Mouse (Mus musculus) neural tube, embryonic 11.5 days (tissue): ENCODE results near the gene Pik3r6. TPM values are rescaled to one million over a fixed set of nuclear protein-coding genes. Genes with fewer than 3 reads are reported as not detected.

Experiments used
- ATAC-seq: fragments of 200-750 bp; cut with Nextera tagmentation; 2 replicates; pipeline ENCODE4 v1.8.0; 2017; ENCODE audit warnings: moderate number of reproducible peaks, mild to moderate bottlenecking, moderate TSS enrichment, moderate library complexity; ENCODE audit not compliant: insufficient read depth, low FRiP score, low TSS enrichment
- DNase-seq: peaks from one replicate; pipeline ENCODE4 v3.0.0-alpha.2; 2015; ENCODE audit warnings: low spot score
- H3K27ac ChIP-seq: fragments of 300-500 bp; sonication (generic); 2 replicates; pipeline ENCODE4 v1.5.1; 2014; ENCODE audit warnings: low read depth, mild to moderate bottlenecking, low read length
- H3K27me3 ChIP-seq: fragments of 300-500 bp; sonication (generic); 2 replicates; pipeline ENCODE4 v1.6.1; 2014; ENCODE audit warnings: mild to moderate bottlenecking, low read length, mixed read lengths; ENCODE audit not compliant: control insufficient read depth, insufficient read depth
- H3K36me3 ChIP-seq: fragments of 300-500 bp; sonication (generic); 2 replicates; pipeline ENCODE4 v1.6.1; 2014; ENCODE audit warnings: mild to moderate bottlenecking, low read length, moderate library complexity, mixed read lengths; ENCODE audit not compliant: control insufficient read depth, insufficient read depth
- H3K4me1 ChIP-seq: fragments of 300-500 bp; sonication (generic); 2 replicates; pipeline ENCODE4 v1.6.1; 2014; ENCODE audit warnings: low read length, mixed read lengths; ENCODE audit not compliant: control insufficient read depth, insufficient read depth
- H3K4me2 ChIP-seq: fragments of 300-500 bp; sonication (generic); 2 replicates; pipeline ENCODE4 v1.6.1; 2014; ENCODE audit warnings: low read depth, mild to moderate bottlenecking, moderate library complexity
- H3K4me3 ChIP-seq: fragments of 300-500 bp; sonication (generic); 2 replicates; pipeline ENCODE4 v1.5.1; 2014; ENCODE audit warnings: low read depth, low read length
- H3K9ac ChIP-seq: fragments of 300-500 bp; sonication (generic); 2 replicates; pipeline ENCODE4 v1.6.1; 2014; ENCODE audit warnings: mild to moderate bottlenecking, low read length
- H3K9me3 ChIP-seq: fragments of 300-500 bp; sonication (generic); 2 replicates; pipeline ENCODE4 v1.6.1; 2016; ENCODE audit warnings: low read length; ENCODE audit not compliant: control insufficient read depth
- WGBS: fragments of 180-500 bp; shearing (Covaris S2); extraction: QIAGEN DNeasy Blood & Tissue Kit; methylation state at CpG from one replicate; pipeline ENCODE4 v1.1.7; 2014; 5-methylcytosine and 5-hydroxymethylcytosine counted together
- polyA plus RNA-seq: library from polyadenylated mRNA; unstranded; fragments of >200 nt; fragmentation: Nextera tagmentation; extraction: Ambion mirVana; gene quantifications from 2 replicates; pipeline ENCODE4 v1.2.1, GENCODE M21; 2014

Pik3r6 gene
- polyA plus RNA-seq, 1 experiment from 2014 or later: 1.6 TPM

- 74% methylated on average over 9 of the region's 9 CpGs for WGBS
- Histone ChIP-seq H3K4me2 (no peak overlapping the region), H3K36me3 (no peaks in the 10 kb centered on the region), H3K27ac (no peak overlapping the region), H3K4me3 (no peak overlapping the region), H3K9ac (no peak overlapping the region), H3K4me1 (no peaks in the 10 kb centered on the region), H3K27me3 (no peaks in the 10 kb centered on the region), H3K9me3 (no peaks in the 10 kb centered on the region)
- DNase-seq (no peak), ATAC-seq (no peak)
These were observed 34.7 kb upstream of the Pik3r6 start for GRCm38 (mm10) chr11:68467962-68468612.

- Histone ChIP-seq H3K4me2 (no peak overlapping the region), H3K4me1 (no peaks in the 10 kb centered on the region), H3K27ac (no peak overlapping the region), H3K27me3 (no peaks in the 10 kb centered on the region), H3K4me3 (no peak overlapping the region), H3K9me3 (no peaks in the 10 kb centered on the region), H3K9ac (no peak overlapping the region), H3K36me3 (no peaks in the 10 kb centered on the region)
- 83% methylated on average over 4 of the region's 4 CpGs for WGBS
- no peak for ATAC-seq
- no peak for DNase-seq
These were observed 33.9 kb upstream of the Pik3r6 start for GRCm38 (mm10) chr11:68468886-68469285.

DNA sequence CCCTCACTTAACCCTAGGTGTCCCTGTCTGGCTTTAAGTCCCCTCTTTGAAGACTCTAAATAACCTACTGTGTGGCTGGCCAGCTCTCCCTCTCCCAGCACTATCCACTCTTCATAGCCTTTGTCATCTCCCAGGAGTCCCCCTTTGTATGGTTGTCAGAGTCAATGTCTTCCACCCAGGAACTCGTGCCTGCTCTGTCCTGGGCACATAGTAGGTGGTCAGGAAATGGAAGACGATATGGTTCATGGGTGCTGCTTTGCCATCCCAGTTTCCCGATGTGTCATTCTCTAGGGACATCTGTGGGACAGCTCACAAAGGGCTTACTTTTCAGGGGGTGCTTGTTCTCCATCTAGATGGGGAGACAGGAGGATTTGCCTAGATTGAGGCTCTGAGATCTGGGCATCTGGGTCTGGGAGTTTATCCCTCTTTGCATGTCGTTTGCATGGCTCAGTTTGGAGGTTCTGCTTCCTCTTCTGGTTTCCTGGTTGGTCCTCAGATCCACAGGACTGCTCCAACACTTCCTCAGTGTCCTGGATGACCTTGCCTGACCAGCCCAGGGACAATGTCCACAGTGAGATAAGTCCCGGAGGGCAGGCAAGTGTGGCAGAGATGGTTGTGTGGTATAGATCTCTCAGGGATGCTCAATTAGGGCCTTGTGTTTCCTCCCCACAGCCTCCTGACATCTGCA lies 30.5 kb upstream of the Pik3r6 start:
- 80% methylated on average over 5 of the region's 5 CpGs for WGBS
- Histone ChIP-seq H3K9me3 (no peaks in the 10 kb centered on the region), H3K36me3 (no peaks in the 10 kb centered on the region), H3K4me1 (no peaks in the 10 kb centered on the region), H3K4me3 (no peak overlapping the region), H3K4me2 (no peak overlapping the region), H3K27me3 (no peaks in the 10 kb centered on the region), H3K27ac (no peak overlapping the region), H3K9ac (no peak overlapping the region)
- DNase-seq (no peak), ATAC-seq (no peak)

- Histone ChIP-seq H3K4me1 (no peaks in the 10 kb centered on the region), H3K9ac (no peak overlapping the region), H3K27me3 (no peaks in the 10 kb centered on the region), H3K27ac (no peak overlapping the region), H3K4me3 (no peak overlapping the region), H3K36me3 (no peaks in the 10 kb centered on the region), H3K9me3 (no peaks in the 10 kb centered on the region), H3K4me2 (no peak overlapping the region)
- DNase-seq: no peak
- ATAC-seq: no peak
- WGBS: 89% methylated on average over 6 of the region's 6 CpGs
These were observed 28.2 kb upstream of the Pik3r6 start for GRCm38 (mm10) chr11:68474600-68474999.

DNA sequence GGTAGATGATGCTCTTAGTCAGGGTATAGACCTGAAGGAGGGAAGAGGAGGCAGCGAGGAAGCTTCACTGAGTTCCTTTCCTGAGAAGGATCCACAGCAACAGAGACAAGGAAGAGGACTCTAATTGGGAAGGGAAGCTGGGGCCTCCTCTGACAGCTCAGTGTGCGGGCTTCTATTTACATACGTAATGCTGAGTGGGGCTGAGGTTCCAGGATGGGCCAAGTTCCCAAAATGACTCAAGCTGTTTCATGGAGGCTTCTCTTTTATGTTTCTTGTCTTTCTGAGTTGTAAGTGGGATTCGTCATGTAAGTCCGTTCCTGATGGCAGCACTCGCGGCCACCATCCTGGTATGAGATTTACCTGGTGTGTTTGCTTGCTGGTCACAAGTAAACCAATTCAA lies 27.1 kb upstream of the Pik3r6 start:
- no peaks in the 10 kb centered on the region for H3K36me3 ChIP-seq
- ATAC-seq: no peak
- no peaks in the 10 kb centered on the region for H3K4me1 ChIP-seq
- WGBS: 88% methylated on average over 7 of the region's 7 CpGs
- no peak overlapping the region for H3K9ac ChIP-seq
- H3K27ac ChIP-seq: no peak overlapping the region
- no peak overlapping the region for H3K4me3 ChIP-seq
- H3K4me2 ChIP-seq: no peak overlapping the region
- no peak for DNase-seq
- H3K9me3 ChIP-seq: no peaks in the 10 kb centered on the region
- H3K27me3 ChIP-seq: no peaks in the 10 kb centered on the region

GRCm38 (mm10) chr11:68477661-68478060 lies 25.2 kb upstream of the Pik3r6 start:
- H3K4me2 ChIP-seq: no peak overlapping the region
- no peaks in the 10 kb centered on the region for H3K27me3 ChIP-seq
- H3K4me1 ChIP-seq: no peaks in the 10 kb centered on the region
- 93% methylated on average over 6 of the region's 6 CpGs for WGBS
- no peak overlapping the region for H3K4me3 ChIP-seq
- ATAC-seq (no peak), DNase-seq (no peak)
- no peaks in the 10 kb centered on the region for H3K9me3 ChIP-seq
- H3K36me3 ChIP-seq: no peaks in the 10 kb centered on the region
- H3K9ac ChIP-seq: no peak overlapping the region
- H3K27ac ChIP-seq: no peak overlapping the region

DNA sequence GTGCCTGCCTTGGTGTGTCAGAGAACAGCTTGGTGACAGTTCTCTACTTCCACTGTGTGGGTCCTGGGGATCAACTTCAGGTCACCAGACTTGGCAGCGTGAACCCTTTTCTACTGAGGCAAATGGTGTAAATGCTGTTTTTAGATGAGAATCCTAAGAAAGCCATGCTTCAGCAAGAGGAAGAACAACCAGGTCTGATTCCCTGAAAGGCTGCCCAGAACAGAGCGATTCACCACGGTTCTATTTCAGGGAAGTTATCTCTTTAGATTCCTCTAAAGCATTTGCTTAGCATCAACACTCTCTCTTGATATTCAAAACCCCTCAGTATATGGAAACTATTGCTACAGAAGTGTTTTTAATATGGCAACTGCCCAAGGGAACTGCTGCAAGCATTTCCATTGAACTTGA lies 24.2 kb upstream of the Pik3r6 start:
- no peak overlapping the region for H3K4me2 ChIP-seq
- H3K9ac ChIP-seq: no peak overlapping the region
- no peaks in the 10 kb centered on the region for H3K9me3 ChIP-seq
- DNase-seq (no peak), ATAC-seq (no peak)
- H3K36me3 ChIP-seq: no peaks in the 10 kb centered on the region
- H3K4me3 ChIP-seq: no peak overlapping the region
- no peaks in the 10 kb centered on the region for H3K27me3 ChIP-seq
- 95% methylated on average over 3 of the region's 3 CpGs for whole genome bisulfite sequencing
- H3K27ac ChIP-seq: no peak overlapping the region
- no peaks in the 10 kb centered on the region for H3K4me1 ChIP-seq

DNA sequence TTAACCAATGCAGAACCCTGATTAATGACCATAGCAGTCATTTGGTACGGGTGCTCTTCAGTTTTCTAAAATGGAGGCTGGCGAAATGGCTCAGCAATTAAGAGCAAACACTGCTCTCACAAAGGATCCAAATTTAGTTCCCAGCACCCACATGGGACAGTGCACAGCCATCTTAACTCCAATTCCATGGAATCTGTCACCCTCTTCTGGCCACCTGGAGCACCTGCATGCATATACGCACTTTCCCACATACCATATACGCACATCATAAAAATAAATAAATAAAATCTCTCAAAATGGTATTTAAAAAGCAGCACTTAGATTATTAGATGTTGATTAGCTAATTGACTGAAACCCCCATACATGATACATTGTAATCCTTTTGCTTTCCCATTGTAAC lies 22.2 kb upstream of the Pik3r6 start:
- no peak for DNase-seq
- no peaks in the 10 kb centered on the region for H3K36me3 ChIP-seq

GRCm38 (mm10) chr11:68482001-68482400 lies 20.8 kb upstream of the Pik3r6 start:
- ATAC-seq: no peak
- no peak for DNase-seq
- H3K9ac ChIP-seq: no peak overlapping the region

More for the DNA sequence above, 22.2 kb upstream of the Pik3r6 start:
- no peak overlapping the region for H3K27ac ChIP-seq
- H3K9ac ChIP-seq: no peak overlapping the region
- ATAC-seq: no peak
- no peaks in the 10 kb centered on the region for H3K9me3 ChIP-seq
- H3K4me1 ChIP-seq: no peaks in the 10 kb centered on the region
- no peaks in the 10 kb centered on the region for H3K27me3 ChIP-seq
- WGBS: 92% methylated on average over 4 of the region's 4 CpGs
- H3K4me2 ChIP-seq: no peak overlapping the region
- no peak overlapping the region for H3K4me3 ChIP-seq

More at GRCm38 (mm10) chr11:68482001-68482400, 20.8 kb upstream of the Pik3r6 start:
- H3K4me2 ChIP-seq: no peak overlapping the region
- H3K9me3 ChIP-seq: no peaks in the 10 kb centered on the region
- no peaks in the 10 kb centered on the region for H3K4me1 ChIP-seq
- H3K27ac ChIP-seq: no peak overlapping the region
- H3K27me3 ChIP-seq: no peaks in the 10 kb centered on the region
- no peaks in the 10 kb centered on the region for H3K36me3 ChIP-seq
- no peak overlapping the region for H3K4me3 ChIP-seq
